Mouse (Mus musculus) liver, embryonic 14.5 days (tissue): ENCODE measurements around the gene Fam98a.

Experiments used
- CTCF ChIP-seq: IDR thresholded peaks from 2 replicates; pipeline ENCODE4 v1.5.1; 2016; ENCODE audit warnings: antibody characterized with exemption, low read depth, control low read depth
- EP300 ChIP-seq: IDR thresholded peaks from 2 replicates; pipeline ENCODE4 v1.6.1; 2016; ENCODE audit warnings: antibody characterized with exemption, low read depth

GRCm38 (mm10) chr17:75582738-75583137 is 31.0 kb upstream of the Fam98a start:
- TF ChIP-seq CTCF: no peak
- no peak for TF ChIP-seq EP300
